Mouse (Mus musculus) heart, postnatal 0 days (tissue): ENCODE measurements around the gene Rab7.

Source experiments
- CTCF ChIP-seq: IDR thresholded peaks from 2 replicates; pipeline ENCODE4 v1.5.1; 2016; ENCODE audit warnings: antibody characterized with exemption, control low read depth, low read depth
- EP300 ChIP-seq: IDR thresholded peaks from 2 replicates; pipeline ENCODE4 v1.6.1; 2016; ENCODE audit warnings: antibody characterized with exemption, low read depth

DNA sequence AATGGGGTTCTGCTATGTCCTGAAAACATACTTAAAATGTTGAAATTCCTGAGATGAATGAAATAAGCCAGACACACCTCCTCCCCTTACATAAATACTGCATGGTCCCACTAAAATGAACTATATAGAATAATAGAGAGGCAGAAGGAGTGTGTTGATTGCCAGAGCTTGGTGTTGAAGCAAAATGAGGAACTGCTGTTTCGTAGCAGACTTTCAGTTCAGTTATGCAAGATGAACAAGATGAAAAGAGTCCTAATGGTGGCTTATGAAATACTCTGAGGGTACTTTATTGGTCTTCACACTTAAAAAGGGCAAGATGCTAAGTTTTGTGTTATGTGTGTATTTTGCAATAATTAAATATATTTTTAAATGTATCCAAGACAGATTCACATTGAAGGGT lies 23.7 kb upstream of the Rab7 start:
- TF ChIP-seq CTCF (no peak), EP300 (no peak)
